Mouse (Mus musculus) liver, postnatal 0 days (tissue): ENCODE results near the gene Hoga1. TPM values are rescaled to one million over a fixed set of nuclear protein-coding genes. Genes with fewer than 3 reads are reported as not detected.

Experiments
- ATAC-seq: fragments of 200-750 bp; cut with Nextera tagmentation; 2 replicates; pipeline ENCODE4 v1.8.0; 2017; ENCODE audit warnings: mild to moderate bottlenecking, moderate library complexity
- DNase-seq: peaks from one replicate; pipeline ENCODE4 v3.0.0-alpha.2; 2016
- H3K27ac ChIP-seq: fragments of 300-500 bp; sonication (generic); 2 replicates; pipeline ENCODE4 v1.5.1; 2014; ENCODE audit warnings: antibody characterized with exemption, moderate library complexity, mild to moderate bottlenecking, low read depth
- H3K27me3 ChIP-seq: fragments of 300-500 bp; sonication (generic); 2 replicates; pipeline ENCODE4 v1.6.1; 2014; ENCODE audit warnings: low read length, control low read depth, mixed read lengths; ENCODE audit not compliant: insufficient read depth
- H3K36me3 ChIP-seq: fragments of 300-500 bp; sonication (generic); replicated peaks from 2 replicates; pipeline ENCODE4 v1.6.1; 2014; ENCODE audit warnings: mild to moderate bottlenecking, control low read depth, low read length, moderate library complexity, mixed read lengths; ENCODE audit not compliant: insufficient read depth
- H3K4me1 ChIP-seq: fragments of 300-500 bp; sonication (generic); 2 replicates; pipeline ENCODE4 v1.6.1; 2014; ENCODE audit warnings: antibody characterized with exemption, mild to moderate bottlenecking, control low read depth; ENCODE audit not compliant: insufficient read depth
- H3K4me2 ChIP-seq: fragments of 300-500 bp; sonication (generic); 2 replicates; pipeline ENCODE4 v1.6.1; 2014; ENCODE audit warnings: low read depth, mild to moderate bottlenecking, low read length, moderate library complexity, mixed read lengths
- H3K4me3 ChIP-seq: fragments of 300-500 bp; sonication (generic); 2 replicates; pipeline ENCODE4 v1.5.1; 2014; ENCODE audit warnings: low read depth, low read length
- H3K9ac ChIP-seq: fragments of 300-500 bp; sonication (generic); replicated peaks from 2 replicates; pipeline ENCODE4 v1.6.1; 2014; ENCODE audit warnings: mild to moderate bottlenecking, moderate library complexity
- H3K9me3 ChIP-seq: fragments of 300-500 bp; sonication (generic); 2 replicates; pipeline ENCODE4 v1.6.1; 2016; ENCODE audit warnings: mild to moderate bottlenecking, control low read depth, low read length, mixed read lengths
- CTCF ChIP-seq: sonication (generic); IDR thresholded peaks from 2 replicates; pipeline ENCODE4 v1.5.1; 2016; ENCODE audit warnings: antibody characterized with exemption, low read depth
- EP300 ChIP-seq: IDR thresholded peaks from 2 replicates; pipeline ENCODE4 v1.6.1; 2016; ENCODE audit warnings: antibody characterized with exemption, low read depth, mild to moderate bottlenecking
- WGBS: fragments of 180-500 bp; shearing (Covaris S2); extraction: QIAGEN DNeasy Blood & Tissue Kit; methylation state at CpG from one replicate; pipeline ENCODE4 v1.1.7; 2014; ENCODE audit not compliant: insufficient replicate concordance; 5-methylcytosine and 5-hydroxymethylcytosine counted together
- polyA plus RNA-seq: library from polyadenylated mRNA; unstranded; fragments of >200 nt; fragmentation: Nextera tagmentation; extraction: Ambion mirVana; gene quantifications from 2 replicates; pipeline ENCODE4 v1.2.1, GENCODE M21; 2015

Hoga1 gene
- polyA plus RNA-seq, 1 experiment from 2014 or later: 183 TPM

- 13% methylated on average over 14 of the region's 14 CpGs for WGBS
- peaks cover 6% of the 10 kb centered on the region; the same call in 1 of the 2 replicates for H3K36me3 ChIP-seq
- H3K4me3 ChIP-seq: peak overlapping the region; percentile 79
- TF ChIP-seq CTCF (peak; percentile 29; the same call in 1 of the 2 replicates), EP300 (no peak)
- H3K27ac ChIP-seq: peak overlapping the region; percentile 91
- no peak for ATAC-seq
- H3K9me3 ChIP-seq: no peaks in the 10 kb centered on the region
- H3K4me2 ChIP-seq: peak overlapping the region; percentile 79
- H3K9ac ChIP-seq: no peak overlapping the region
- H3K27me3 ChIP-seq: no peaks in the 10 kb centered on the region
- peaks cover 22% of the 10 kb centered on the region for H3K4me1 ChIP-seq
- peak; percentile 62 for DNase-seq
Observed at GRCm38 (mm10) chr19:42089103-42089747, 43.8 kb downstream of the Hoga1 start.

DNA sequence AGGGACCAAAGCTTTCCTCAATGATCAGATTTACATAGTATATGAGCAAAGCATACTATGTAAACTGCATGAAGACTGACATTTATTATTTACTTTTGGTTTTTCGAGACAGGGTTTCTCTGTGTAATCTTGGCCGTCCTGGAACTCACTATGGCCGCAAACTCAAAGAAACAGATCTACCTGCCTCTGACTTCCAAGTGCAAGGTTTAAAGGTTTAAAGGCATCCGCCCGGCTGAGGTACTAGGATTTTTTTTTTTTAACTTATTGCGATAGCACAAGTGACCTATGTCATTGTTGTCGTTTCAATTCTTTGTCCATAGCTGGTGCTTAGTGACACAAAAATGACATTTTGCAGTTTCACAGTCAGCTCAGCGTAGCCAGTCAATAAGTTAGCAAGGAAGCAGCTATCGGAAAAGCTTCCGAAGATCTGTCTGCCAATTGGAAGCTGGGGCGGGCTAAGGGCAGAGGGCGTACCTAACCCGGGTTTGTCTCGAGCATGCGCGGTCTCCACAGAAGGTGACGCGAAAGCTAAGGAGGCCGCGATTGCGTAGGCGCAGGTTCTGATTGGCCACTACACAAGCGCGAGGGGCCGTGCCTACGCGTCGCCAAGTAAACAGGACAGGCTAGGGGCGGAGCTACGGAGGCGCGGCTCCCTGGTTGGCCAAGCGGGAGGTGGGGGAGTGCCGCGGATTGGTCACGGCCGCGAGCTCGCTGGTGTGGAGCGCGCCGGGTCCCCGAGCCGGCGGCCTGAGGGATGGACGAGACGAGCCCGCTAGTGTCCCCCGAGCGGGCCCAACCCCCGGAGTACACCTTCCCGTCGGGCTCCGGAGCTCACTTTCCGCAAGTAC, 44.6 kb downstream of the Hoga1 start, which contains the start of gene Pi4k2a:
Pi4k2a (plus strand) TSS at position 723 of the 848 bp plus-strand sequence.
- peak; percentile 99 for DNase-seq
- peak; percentile 96 for ATAC-seq
- Histone ChIP-seq H3K36me3 (peaks cover 12% of the 10 kb centered on the region), H3K4me2 (peak within 1 kb of the TSS; percentile 79), H3K4me3 (peak within 1 kb of the TSS; percentile 79), H3K4me1 (peaks cover 22% of the 10 kb centered on the region), H3K27ac (peak within 1 kb of the TSS; percentile 99), H3K9me3 (no peaks in the 10 kb centered on the region), H3K9ac (peak within 1 kb of the TSS; percentile 86), H3K27me3 (no peaks in the 10 kb centered on the region)
- 1% methylated on average over 55 of the region's 55 CpGs for WGBS
- TF ChIP-seq EP300 (no peak; the same call in 1 of the 2 replicates), CTCF (no peak)

GRCm38 (mm10) chr19:42090637-42091141, 45.3 kb downstream of the Hoga1 start:
- Histone ChIP-seq H3K4me1 (peaks cover 20% of the 10 kb centered on the region), H3K9ac (peak overlapping the region; percentile 86), H3K27ac (peak overlapping the region; percentile 99), H3K27me3 (no peaks in the 10 kb centered on the region), H3K36me3 (peaks cover 12% of the 10 kb centered on the region), H3K4me3 (peak overlapping the region; percentile 79), H3K9me3 (no peaks in the 10 kb centered on the region), H3K4me2 (peak overlapping the region; percentile 79)
- DNase-seq: peak; percentile 69
- peak; percentile 35 for ATAC-seq
- WGBS: under 1% methylated on average over 51 of the region's 52 CpGs
- TF ChIP-seq CTCF (no peak), EP300 (no peak)

DNA sequence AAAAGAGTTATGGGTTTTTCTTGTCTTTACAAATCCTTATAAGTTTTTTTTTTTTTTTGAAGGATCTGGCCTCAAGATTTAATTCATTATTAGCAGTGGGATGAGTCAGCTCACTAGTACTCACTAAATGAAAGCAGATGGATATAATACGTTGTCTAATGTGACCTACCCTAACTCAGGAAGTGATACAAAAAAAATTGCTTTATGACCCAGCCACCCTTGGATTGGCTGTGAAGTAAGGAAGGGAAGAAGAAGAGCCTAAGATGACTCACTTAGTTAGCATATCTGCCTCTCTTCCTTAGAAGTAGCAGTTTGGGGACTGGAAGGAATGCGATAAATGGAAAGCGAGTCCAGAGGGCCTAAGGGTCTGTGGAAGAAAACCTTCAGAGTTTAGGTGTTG, 54.0 kb downstream of the Hoga1 start:
- H3K9me3 ChIP-seq: no peaks in the 10 kb centered on the region
- no peak overlapping the region for H3K9ac ChIP-seq
- peaks cover 28% of the 10 kb centered on the region for H3K36me3 ChIP-seq
- H3K4me2 ChIP-seq: no peak overlapping the region
- no peaks in the 10 kb centered on the region for H3K27me3 ChIP-seq
- no peak for DNase-seq
- no peak for ATAC-seq
- no peak overlapping the region for H3K4me3 ChIP-seq
- TF ChIP-seq CTCF (no peak), EP300 (no peak)
- H3K27ac ChIP-seq: no peak overlapping the region
- WGBS: 75% methylated on average over 3 of the region's 3 CpGs
- peaks cover 6% of the 10 kb centered on the region; the same call in 1 of the 2 replicates for H3K4me1 ChIP-seq

GRCm38 (mm10) chr19:42104681-42105080, 59.3 kb downstream of the Hoga1 start:
- DNase-seq: no peak
- peak; percentile 20; the same call in 1 of the 2 replicates for TF ChIP-seq CTCF
- no peak for TF ChIP-seq EP300
- H3K36me3 ChIP-seq: peaks cover 29% of the 10 kb centered on the region; the same call in 1 of the 2 replicates
- no peaks in the 10 kb centered on the region for H3K9me3 ChIP-seq
- H3K9ac ChIP-seq: no peak overlapping the region
- H3K4me2 ChIP-seq: no peak overlapping the region
- H3K4me1 ChIP-seq: peaks cover 9% of the 10 kb centered on the region
- H3K4me3 ChIP-seq: no peak overlapping the region
- WGBS: 74% methylated on average over 9 of the region's 9 CpGs
- ATAC-seq: peak; percentile 48; the same call in 1 of the 2 replicates
- H3K27ac ChIP-seq: peak overlapping the region; percentile 44; the same call in 1 of the 2 replicates
- H3K27me3 ChIP-seq: no peaks in the 10 kb centered on the region

DNA sequence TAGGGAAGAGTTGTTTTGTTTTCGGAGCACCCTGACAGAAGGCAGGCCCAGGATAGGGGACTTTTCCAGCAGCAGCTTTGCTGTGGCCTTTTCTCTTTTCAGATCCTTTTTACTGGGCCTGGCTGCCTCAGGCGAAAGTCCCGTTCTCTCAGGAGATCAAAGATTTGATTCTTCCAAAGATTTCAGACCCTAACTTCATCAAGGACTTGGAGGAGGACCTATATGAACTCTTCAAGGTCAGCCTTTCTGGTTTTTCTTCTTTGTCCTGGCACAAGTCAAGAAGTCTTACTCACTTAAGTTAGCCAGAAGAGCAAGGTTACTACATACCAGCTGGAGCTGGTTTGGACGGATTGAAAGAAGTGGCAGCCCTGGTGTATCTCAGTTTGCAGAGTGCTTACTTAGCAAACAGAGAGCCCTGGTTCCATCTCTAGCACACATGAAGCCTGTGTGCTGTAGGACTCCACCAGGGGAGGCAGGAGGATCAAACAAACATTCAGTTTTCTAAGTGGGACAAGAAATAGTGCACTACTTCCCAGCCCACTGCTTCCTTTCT, 70.4 kb downstream of the Hoga1 start:
- no peak for DNase-seq
- no peak for ATAC-seq
- H3K4me1 ChIP-seq: no peaks in the 10 kb centered on the region
- TF ChIP-seq EP300 (no peak), CTCF (no peak)
- 67% methylated on average over 4 of the region's 4 CpGs for WGBS
- no peak overlapping the region for H3K27ac ChIP-seq
- H3K4me2 ChIP-seq: no peak overlapping the region
- H3K36me3 ChIP-seq: peaks cover 46% of the 10 kb centered on the region
- no peak overlapping the region for H3K4me3 ChIP-seq
- no peaks in the 10 kb centered on the region for H3K27me3 ChIP-seq
- H3K9me3 ChIP-seq: no peaks in the 10 kb centered on the region
- no peak overlapping the region for H3K9ac ChIP-seq
